Mouse (Mus musculus) heart, adult 2 months (tissue): ENCODE measurements around the gene 2610002M06Rik.

Source experiments
- CTCF ChIP-seq: fragments of 200-600 bp; IDR thresholded peaks from 2 replicates; pipeline ENCODE4 v1.8.1; 2022; ENCODE audit warnings: antibody characterized with exemption, mild to moderate bottlenecking, moderate library complexity
- EP300 ChIP-seq: fragments of 200-500 bp; IDR thresholded peaks from 2 replicates; pipeline ENCODE4 v1.6.1; 2011; ENCODE audit warnings: low read depth, low read length, control low read depth; ENCODE audit not compliant: insufficient read depth
- POLR2A ChIP-seq: fragments of 200-500 bp; IDR thresholded peaks from 2 replicates; pipeline ENCODE4 v1.6.1; 2011; ENCODE audit warnings: mild to moderate bottlenecking, low read depth, low read length, control low read depth; ENCODE audit not compliant: insufficient read depth

GRCm38 (mm10) chrX:107858165-107858564 is 42.0 kb upstream of the 2610002M06Rik start:
- no peak for TF ChIP-seq CTCF
- TF ChIP-seq EP300: no peak
- TF ChIP-seq POLR2A: no peak
